Mouse (Mus musculus) C2C12 (cell line): ENCODE measurements around the gene Lhx5. TPM values are rescaled to one million over a fixed set of nuclear protein-coding genes. Genes with fewer than 3 reads are reported as not detected.

Experiments
- H3K27me3 ChIP-seq: one replicate; pipeline ENCODE4 v1.6.1; 2011; ENCODE audit not compliant: control insufficient read depth, insufficient read depth, insufficient read length
- H3K36me3 ChIP-seq: one replicate; pipeline ENCODE4 v1.6.1; 2011; ENCODE audit not compliant: control insufficient read depth, insufficient read depth
- H3K4me3 ChIP-seq: one replicate; pipeline ENCODE4 v1.5.1; 2011; ENCODE audit warnings: mild to moderate bottlenecking, control low read depth; ENCODE audit not compliant: poor library complexity, insufficient read depth, severe bottlenecking
- H3K79me2 ChIP-seq: one replicate; pipeline ENCODE4 v1.6.1; 2011; ENCODE audit not compliant: control insufficient read depth, insufficient read depth
- H3K79me3 ChIP-seq: one replicate; pipeline ENCODE4 v1.6.1; 2011; ENCODE audit warnings: low read depth, control low read depth
- H3ac ChIP-seq: one replicate; pipeline ENCODE3; 2011; ENCODE audit warnings: low read depth; ENCODE audit not compliant: control insufficient read depth, insufficient read length
- CEBPB ChIP-seq: IDR thresholded peaks from one replicate; pipeline ENCODE4 v1.6.1; 2011; ENCODE audit warnings: low read depth, mild to moderate bottlenecking, control low read depth, moderate library complexity
- CTCF ChIP-seq: IDR thresholded peaks from one replicate; pipeline ENCODE4 v1.5.1; 2011; ENCODE audit not compliant: control insufficient read depth, insufficient read depth, insufficient read length
- FOSL1 ChIP-seq: IDR thresholded peaks from one replicate; pipeline ENCODE4 v1.8.0; 2011; ENCODE audit warnings: mild to moderate bottlenecking, low read length; ENCODE audit not compliant: poor library complexity, insufficient read depth, severe bottlenecking
- MAX ChIP-seq: IDR thresholded peaks from one replicate; pipeline ENCODE4 v1.6.1; 2011; ENCODE audit warnings: mild to moderate bottlenecking, control low read depth
- MYOD1 ChIP-seq: IDR thresholded peaks from one replicate; pipeline ENCODE4 v1.6.1; 2011; ENCODE audit warnings: low read depth; ENCODE audit not compliant: control insufficient read depth, insufficient read length
- MYOG ChIP-seq: IDR thresholded peaks from one replicate; pipeline ENCODE4 v1.6.1; 2011; ENCODE audit not compliant: control insufficient read depth, insufficient read length; ENCODE audit errors: extremely low read depth
- USF1 ChIP-seq: IDR thresholded peaks from one replicate; pipeline ENCODE4 v1.6.1; 2011; ENCODE audit warnings: low read depth, mild to moderate bottlenecking, control low read depth, moderate library complexity
- polyA plus RNA-seq: library from polyadenylated mRNA; unstranded; fragments of >200 nt; fragmentation: generic; extraction: Trizol; gene quantifications from one replicate; pipeline ENCODE4 v1.2.1, GENCODE M21; 2012; ENCODE audit warnings: missing spikeins

Lhx5 gene
- polyA plus RNA-seq, 1 experiment, result not detected

- Histone ChIP-seq H3K27me3 (peaks cover 42% of the 10 kb centered on the region), H3K36me3 (no peaks in the 10 kb centered on the region), H3ac (no peak overlapping the region), H3K79me2 (no peaks in the 10 kb centered on the region), H3K4me3 (no peak overlapping the region), H3K79me3 (no peaks in the 10 kb centered on the region)
- TF ChIP-seq CTCF (no peak), FOSL1 (no peak), MYOG (no peak), MYOD1 (no peak), MAX (no peak), CEBPB (no peak), USF1 (no peak)
Observed at GRCm38 (mm10) chr5:120471538-120471937, 40.0 kb downstream of the Lhx5 start.

GRCm38 (mm10) chr5:120472770-120473169, 41.3 kb downstream of the Lhx5 start, which contains the start of gene Sdsl:
TSS of gene Sdsl (minus strand) at chr5:120472810.
- Histone ChIP-seq H3ac (no peak within 1 kb of the TSS), H3K79me2 (no peaks in the 10 kb centered on the region), H3K79me3 (no peaks in the 10 kb centered on the region), H3K36me3 (no peaks in the 10 kb centered on the region), H3K27me3 (peaks cover 52% of the 10 kb centered on the region), H3K4me3 (no peak within 1 kb of the TSS)
- TF ChIP-seq MYOG, result no peak
- TF ChIP-seq CTCF, result no peak
- no peak for TF ChIP-seq CEBPB
- no peak for TF ChIP-seq MAX
- no peak for TF ChIP-seq FOSL1
- no peak for TF ChIP-seq MYOD1

- peaks cover 52% of the 10 kb centered on the region for H3K27me3 ChIP-seq
- TF ChIP-seq MYOD1 (no peak), CTCF (no peak), CEBPB (no peak), FOSL1 (no peak), MAX (no peak), MYOG (no peak), USF1 (no peak)
- no peaks in the 10 kb centered on the region for H3K79me2 ChIP-seq
- no peak overlapping the region for H3K4me3 ChIP-seq
- H3ac ChIP-seq, result no peak overlapping the region
- H3K36me3 ChIP-seq, result no peaks in the 10 kb centered on the region
- no peaks in the 10 kb centered on the region for H3K79me3 ChIP-seq
Observed at GRCm38 (mm10) chr5:120473361-120473760, 41.9 kb downstream of the Lhx5 start.

- Histone ChIP-seq H3K4me3 (no peak overlapping the region), H3K36me3 (no peaks in the 10 kb centered on the region), H3K27me3 (peaks cover 51% of the 10 kb centered on the region), H3ac (no peak overlapping the region), H3K79me2 (no peaks in the 10 kb centered on the region), H3K79me3 (no peaks in the 10 kb centered on the region)
- TF ChIP-seq FOSL1 (no peak), CTCF (no peak), USF1 (no peak), MYOD1 (no peak)
Observed at GRCm38 (mm10) chr5:120475861-120476260, 44.4 kb downstream of the Lhx5 start.

- H3K4me3 ChIP-seq, result no peak within 1 kb of the TSS
- no peak for TF ChIP-seq MYOD1
- TF ChIP-seq MYOG, result no peak
- TF ChIP-seq CEBPB, result no peak
- no peak for TF ChIP-seq USF1
- no peak for TF ChIP-seq FOSL1
- no peak for TF ChIP-seq MAX
- H3K27me3 ChIP-seq, result peaks cover 49% of the 10 kb centered on the region
- no peaks in the 10 kb centered on the region for H3K79me2 ChIP-seq
- H3K36me3 ChIP-seq, result no peaks in the 10 kb centered on the region
- no peak within 1 kb of the TSS for H3ac ChIP-seq
- no peaks in the 10 kb centered on the region for H3K79me3 ChIP-seq
Observed at GRCm38 (mm10) chr5:120476296-120476695, 44.8 kb downstream of the Lhx5 start, which contains the start of gene Sds. TSS of gene Sds (plus strand) at chr5:120476526.

GRCm38 (mm10) chr5:120477993-120478392, 46.5 kb downstream of the Lhx5 start:
- no peak overlapping the region for H3ac ChIP-seq
- H3K4me3 ChIP-seq, result no peak overlapping the region
- TF ChIP-seq FOSL1 (no peak), CTCF (no peak), MYOG (no peak), USF1 (no peak), MYOD1 (no peak), MAX (no peak), CEBPB (no peak)
- no peaks in the 10 kb centered on the region for H3K79me2 ChIP-seq
- H3K79me3 ChIP-seq, result no peaks in the 10 kb centered on the region
- H3K36me3 ChIP-seq, result no peaks in the 10 kb centered on the region
- peaks cover 41% of the 10 kb centered on the region for H3K27me3 ChIP-seq
